Mouse (Mus musculus): ENCODE data around the gene Serpinb9b.
A peak's percentile ranks its signal among the peaks of the same experiment; 100 is the strongest.
"Not testable (repeated sequence)": the region's sequence is repeated elsewhere in the genome, so short reads cannot be mapped to it uniquely, and the experiment has no call there.

Gene Serpinb9b

GRCm38 (mm10) chr13:33027244-33027643 lies at the start of gene Serpinb9b:
Serpinb9b (plus strand) TSS chr13:33027416.
- no peak for DNase-seq (ENCODE audit: low spot score)

- DNase-seq (ENCODE audit: low spot score) = no peak
Observed at GRCm38 (mm10) chr13:32982556-32983042, 44.6 kb upstream of the Serpinb9b start.

- DNase-seq (ENCODE audit: low spot score) = no peak
Observed at GRCm38 (mm10) chr13:32986256-32986655, 41.0 kb upstream of the Serpinb9b start.

- DNase-seq (ENCODE audit: low spot score) = peak; percentile 61
Observed at GRCm38 (mm10) chr13:32993152-32993893, 33.9 kb upstream of the Serpinb9b start.

GRCm38 (mm10) chr13:32993894-32994242 lies 33.3 kb upstream of the Serpinb9b start:
- no peak for DNase-seq (ENCODE audit: low spot score)

GRCm38 (mm10) chr13:32995051-32995450 lies 32.2 kb upstream of the Serpinb9b start:
- DNase-seq (ENCODE audit: low spot score) = no peak

- DNase-seq (ENCODE audit: low spot score) = no peak
Observed at GRCm38 (mm10) chr13:33001341-33001740, 25.9 kb upstream of the Serpinb9b start.

- DNase-seq (ENCODE audit: low spot score) = no peak
Observed at GRCm38 (mm10) chr13:33002950-33003349, 24.3 kb upstream of the Serpinb9b start, which contains the start of gene Serpinb9. Serpinb9 (plus strand) TSS chr13:33003250.

- DNase-seq (ENCODE audit: low spot score) = no peak
Observed at GRCm38 (mm10) chr13:33003523-33004413, 23.4 kb upstream of the Serpinb9b start.

- DNase-seq (ENCODE audit: low spot score) = peak; percentile 83
Observed at GRCm38 (mm10) chr13:33004414-33005105, 22.7 kb upstream of the Serpinb9b start.

GRCm38 (mm10) chr13:33005501-33006075 lies 21.6 kb upstream of the Serpinb9b start:
- DNase-seq (ENCODE audit: low spot score) = no peak

- DNase-seq (ENCODE audit: low spot score) = no peak
Observed at GRCm38 (mm10) chr13:33006555-33006954, 20.7 kb upstream of the Serpinb9b start.

- DNase-seq (ENCODE audit: low spot score) = no peak
Observed at GRCm38 (mm10) chr13:33012395-33012794, 14.8 kb upstream of the Serpinb9b start.

GRCm38 (mm10) chr13:33013271-33013670 lies 13.9 kb upstream of the Serpinb9b start:
- no peak for DNase-seq (ENCODE audit: low spot score)

- no peak for DNase-seq (ENCODE audit: low spot score)
Observed at GRCm38 (mm10) chr13:33022371-33022770, 4.8 kb upstream of the Serpinb9b start.

- no peak for DNase-seq (ENCODE audit: low spot score)
Observed at GRCm38 (mm10) chr13:33026427-33027057, 674 bp upstream of the Serpinb9b start.

- no peak for DNase-seq (ENCODE audit: low spot score)
Observed at GRCm38 (mm10) chr13:33028146-33028545, 930 bp downstream of the Serpinb9b start.

GRCm38 (mm10) chr13:33028550-33028949 lies 1.3 kb downstream of the Serpinb9b start:
- no peak for DNase-seq (ENCODE audit: low spot score)

- DNase-seq (ENCODE audit: low spot score) = not testable (repeated sequence)
Observed at GRCm38 (mm10) chr13:33029478-33029877, 2.3 kb downstream of the Serpinb9b start.

- DNase-seq (ENCODE audit: low spot score) = no peak
Observed at GRCm38 (mm10) chr13:33030281-33030680, 3.1 kb downstream of the Serpinb9b start.

GRCm38 (mm10) chr13:33035506-33035905 lies 8.3 kb downstream of the Serpinb9b start:
- no peak for DNase-seq (ENCODE audit: low spot score)

All from spleen, adult 12 weeks (tissue).